Mouse (Mus musculus): ENCODE data around the gene Arrdc5. TPM values are rescaled to one million over a fixed set of nuclear protein-coding genes. Genes with fewer than 3 reads are reported as not detected.

Arrdc5 gene
- total and polyA plus RNA-seq, 3 experiments = not detected

GRCm38 (mm10) chr17:56251136-56251829, 48.8 kb downstream of the Arrdc5 start (continued):
- no peak for TF ChIP-seq POLR2AphosphoS5 (IDR thresholded peaks at IDR 0.05; ENCODE audit: borderline replicate concordance, low read depth, low read length)
- peak; percentile 52 for TF ChIP-seq SIN3A (IDR thresholded peaks at IDR 0.05; ENCODE audit: low read length)
- no peak for TF ChIP-seq ELF1 (IDR thresholded peaks at IDR 0.05; ENCODE audit: low read depth, low read length)
- no peak for TF ChIP-seq MXI1 (IDR thresholded peaks at IDR 0.05; ENCODE audit: low read depth, low read length)
- peak in 1 of 2 experiments; percentile 13; a peak in 1 of 4 replicates for TF ChIP-seq EP300 (IDR thresholded peaks at IDR 0.05; ENCODE audit: low read depth in 1 of 2, low read length in 2 of 2)
- no peak for TF ChIP-seq CHD2 (IDR thresholded peaks at IDR 0.05; ENCODE audit: low read length)
- peak; percentile 47 for TF ChIP-seq TAL1 (IDR thresholded peaks at IDR 0.05; ENCODE audit: low read length)
- no peak; the same call in none of the 2 replicates for TF ChIP-seq ZC3H11A (IDR thresholded peaks at IDR 0.05; ENCODE audit: low read depth, low read length)
- no peak for TF ChIP-seq CHD1 (IDR thresholded peaks at IDR 0.05; ENCODE audit: low read depth, low read length)
- TF ChIP-seq GABPA (IDR thresholded peaks at IDR 0.05; ENCODE audit: low read depth, low read length) = no peak
- peak; percentile 71 to 85 (median 84) for TF ChIP-seq CTCF (IDR thresholded peaks at IDR 0.05 in 2 of 3, conservative IDR thresholded peaks at IDR 0.05 in 1 of 3; ENCODE audit: control insufficient read depth in 1 of 3, insufficient read depth in 1 of 3, low read depth in 2 of 3, low read length in 3 of 3, poor library complexity in 1 of 3, severe bottlenecking in 1 of 3)
- no peak for TF ChIP-seq MAZ (IDR thresholded peaks at IDR 0.05; ENCODE audit: low read depth, low read length)
- no peak for TF ChIP-seq TCF12 (IDR thresholded peaks at IDR 0.05; ENCODE audit: low read depth, low read length)
- TF ChIP-seq UBTF (IDR thresholded peaks at IDR 0.05; ENCODE audit: borderline replicate concordance, insufficient read depth, low read depth, low read length) = no peak
- no peak for TF ChIP-seq ZKSCAN1 (IDR thresholded peaks at IDR 0.05; ENCODE audit: low read depth, low read length)
- TF ChIP-seq KAT2A (conservative IDR thresholded peaks at IDR 0.05; ENCODE audit: low read depth, low read length) = no peak
- TF ChIP-seq JUND (IDR thresholded peaks at IDR 0.05; ENCODE audit: low read depth, low read length) = no peak

GRCm38 (mm10) chr17:56245608-56246007, 54.5 kb downstream of the Arrdc5 start:
- H3K79me2 ChIP-seq (ENCODE audit: control insufficient read depth, insufficient read depth, low read length, poor library complexity) = no peaks in the 10 kb centered on the region
- no peak overlapping the region for H3K9ac ChIP-seq (ENCODE audit: control insufficient read depth, low read depth, low read length, poor library complexity, severe bottlenecking)
- H3K27ac ChIP-seq (ENCODE audit: control insufficient read depth, low read depth, low read length) = no peak overlapping the region
- no peak for TF ChIP-seq CHD2 (IDR thresholded peaks at IDR 0.05; ENCODE audit: low read length)
- no peak for TF ChIP-seq TCF12 (IDR thresholded peaks at IDR 0.05; ENCODE audit: low read depth, low read length)
- no peak for TF ChIP-seq CHD1 (IDR thresholded peaks at IDR 0.05; ENCODE audit: low read depth, low read length)
- H3K36me3 ChIP-seq (ENCODE audit: control insufficient read depth in 1 of 2, insufficient read depth in 2 of 2, low read length in 2 of 2) = no peaks in the 10 kb centered on the region
- no peak for DNase-seq (ENCODE audit: low read depth, low spot score)
- no peaks in the 10 kb centered on the region for H3K9me3 ChIP-seq (replicated peaks; ENCODE audit: insufficient read depth, low read length)
- no peaks in the 10 kb centered on the region for H3K4me1 ChIP-seq (ENCODE audit: control insufficient read depth in 1 of 2, insufficient read depth in 2 of 2, low read length in 2 of 2)
- no peak overlapping the region for H3K4me3 ChIP-seq (ENCODE audit: control insufficient read depth in 1 of 2, insufficient read depth in 1 of 2, low read depth in 2 of 2, low read length in 2 of 2)
- peaks cover 3 to 17% of the 10 kb centered on the region in 2 experiments; a peak in 3 of 4 replicates for H3K27me3 ChIP-seq (ENCODE audit: control insufficient read depth in 1 of 2, insufficient read depth in 2 of 2, low read length in 2 of 2)

Other genes with a start within 250 kb of the Arrdc5 start
- gene Ubxn6, start 225.3 kb downstream of the Arrdc5 start, total RNA-seq (2012; rRNA removed) = 24.8 and 28.2 TPM in 2 replicates
- 10 to 100 TPM in 1 of 2 experiments, not detected in 1; 42.2 TPM for gene Ubxn6, start 225.3 kb downstream of the Arrdc5 start, polyA plus RNA-seq (2012; ENCODE audit: insufficient read depth in 1 of 2, insufficient read length in 2 of 2, low read depth in 1 of 2, low replicate concordance in 2 of 2, missing spikeins in 1 of 2)
- gene Hdgfl2, start 220.7 kb downstream of the Arrdc5 start, total RNA-seq (2012; rRNA removed) = 64.2 and 71.9 TPM in 2 replicates
- gene Hdgfl2, start 220.7 kb downstream of the Arrdc5 start, polyA plus RNA-seq (2012; ENCODE audit: insufficient read depth in 1 of 2, insufficient read length in 2 of 2, low read depth in 1 of 2, low replicate concordance in 2 of 2, missing spikeins in 1 of 2) = 100 to 1,000 TPM in 1 of 2 experiments, not detected in 1; 132 TPM
- gene Plin4, start 190.5 kb downstream of the Arrdc5 start, total RNA-seq (2012; rRNA removed) = 0.08 and 0.10 TPM in 2 replicates
- under 1 TPM in 1 of 2 experiments, not detected in 1; 0.07 TPM for gene Plin4, start 190.5 kb downstream of the Arrdc5 start, polyA plus RNA-seq (2012; ENCODE audit: insufficient read depth in 1 of 2, insufficient read length in 2 of 2, low read depth in 1 of 2, low replicate concordance in 2 of 2, missing spikeins in 1 of 2)
- not detected in 2 replicates for gene Plin5, start 182.7 kb downstream of the Arrdc5 start, total RNA-seq (2012; rRNA removed)
- gene Plin5, start 182.7 kb downstream of the Arrdc5 start, polyA plus RNA-seq (2012; ENCODE audit: insufficient read depth in 1 of 2, insufficient read length in 2 of 2, low read depth in 1 of 2, low replicate concordance in 2 of 2, missing spikeins in 1 of 2) = not detected
- gene Lrg1, start 178.3 kb downstream of the Arrdc5 start, total RNA-seq (2012; rRNA removed) = not detected in 2 replicates
- gene Lrg1, start 178.3 kb downstream of the Arrdc5 start, polyA plus RNA-seq (2012; ENCODE audit: insufficient read depth in 1 of 2, insufficient read length in 2 of 2, low read depth in 1 of 2, low replicate concordance in 2 of 2, missing spikeins in 1 of 2) = not detected
- 7.0 and 7.7 TPM in 2 replicates for gene Sema6b, start 159.9 kb downstream of the Arrdc5 start, total RNA-seq (2012; rRNA removed)
- gene Sema6b, start 159.9 kb downstream of the Arrdc5 start, polyA plus RNA-seq (2012; ENCODE audit: insufficient read depth in 1 of 2, insufficient read length in 2 of 2, low read depth in 1 of 2, low replicate concordance in 2 of 2, missing spikeins in 1 of 2) = 10 to 100 TPM in 1 of 2 experiments, not detected in 1; 16.8 TPM
- 3.4 and 4.0 TPM in 2 replicates for gene Tnfaip8l1, start 137.8 kb downstream of the Arrdc5 start, total RNA-seq (2012; rRNA removed)
- gene Tnfaip8l1, start 137.8 kb downstream of the Arrdc5 start, polyA plus RNA-seq (2012; ENCODE audit: insufficient read depth in 1 of 2, insufficient read length in 2 of 2, low read depth in 1 of 2, low replicate concordance in 2 of 2, missing spikeins in 1 of 2) = 1 to 10 TPM in 1 of 2 experiments, not detected in 1; 5.5 TPM
- gene Mydgf, start 116.4 kb downstream of the Arrdc5 start, total RNA-seq (2012; rRNA removed) = 112 and 137 TPM in 2 replicates
- 100 to 1,000 TPM in 1 of 2 experiments, not detected in 1; 117 TPM for gene Mydgf, start 116.4 kb downstream of the Arrdc5 start, polyA plus RNA-seq (2012; ENCODE audit: insufficient read depth in 1 of 2, insufficient read length in 2 of 2, low read depth in 1 of 2, low replicate concordance in 2 of 2, missing spikeins in 1 of 2)
- gene Dpp9, start 81.4 kb downstream of the Arrdc5 start, total RNA-seq (2012; rRNA removed) = 34.3 and 36.3 TPM in 2 replicates
- 10 to 100 TPM in 1 of 2 experiments, not detected in 1; 67.2 TPM for gene Dpp9, start 81.4 kb downstream of the Arrdc5 start, polyA plus RNA-seq (2012; ENCODE audit: insufficient read depth in 1 of 2, insufficient read length in 2 of 2, low read depth in 1 of 2, low replicate concordance in 2 of 2, missing spikeins in 1 of 2)
- 16.2 and 21.5 TPM in 2 replicates for gene Fem1a, start 43.5 kb downstream of the Arrdc5 start, total RNA-seq (2012; rRNA removed)
- 10 to 100 TPM in 1 of 2 experiments, not detected in 1; 17.1 TPM for gene Fem1a, start 43.5 kb downstream of the Arrdc5 start, polyA plus RNA-seq (2012; ENCODE audit: insufficient read depth in 1 of 2, insufficient read length in 2 of 2, low read depth in 1 of 2, low replicate concordance in 2 of 2, missing spikeins in 1 of 2)
- gene Ticam1, start 23.5 kb downstream of the Arrdc5 start, total RNA-seq (2012; rRNA removed) = 3.5 and 4.6 TPM in 2 replicates
- 1 to 10 TPM in 1 of 2 experiments, not detected in 1; 8.7 TPM for gene Ticam1, start 23.5 kb downstream of the Arrdc5 start, polyA plus RNA-seq (2012; ENCODE audit: insufficient read depth in 1 of 2, insufficient read length in 2 of 2, low read depth in 1 of 2, low replicate concordance in 2 of 2, missing spikeins in 1 of 2)
- 6.6 and 7.6 TPM in 2 replicates for gene Plin3, start 7.4 kb downstream of the Arrdc5 start, total RNA-seq (2012; rRNA removed)
- 10 to 100 TPM in 1 of 2 experiments, not detected in 1; 13.1 TPM for gene Plin3, start 7.4 kb downstream of the Arrdc5 start, polyA plus RNA-seq (2012; ENCODE audit: insufficient read depth in 1 of 2, insufficient read length in 2 of 2, low read depth in 1 of 2, low replicate concordance in 2 of 2, missing spikeins in 1 of 2)
- 185 and 201 TPM in 2 replicates for gene Uhrf1, start 3.0 kb upstream of the Arrdc5 start, total RNA-seq (2012; rRNA removed)
- gene Uhrf1, start 3.0 kb upstream of the Arrdc5 start, polyA plus RNA-seq (2012; ENCODE audit: insufficient read depth in 1 of 2, insufficient read length in 2 of 2, low read depth in 1 of 2, low replicate concordance in 2 of 2, missing spikeins in 1 of 2) = 100 to 1,000 TPM; 115 to 133 TPM
- gene Kdm4b, start 25.8 kb upstream of the Arrdc5 start, total RNA-seq (2012; rRNA removed) = 9.1 and 12.5 TPM in 2 replicates
- gene Kdm4b, start 25.8 kb upstream of the Arrdc5 start, polyA plus RNA-seq (2012; ENCODE audit: insufficient read depth in 1 of 2, insufficient read length in 2 of 2, low read depth in 1 of 2, low replicate concordance in 2 of 2, missing spikeins in 1 of 2) = 10 to 100 TPM in 1 of 2 experiments, not detected in 1; 27.5 TPM
- 37.2 and 51.6 TPM in 2 replicates for gene Ptprs, start 176.2 kb upstream of the Arrdc5 start, total RNA-seq (2012; rRNA removed)
- 100 to 1,000 TPM in 1 of 2 experiments, 10 to 100 TPM in 1; 80.9 to 324 TPM for gene Ptprs, start 176.2 kb upstream of the Arrdc5 start, polyA plus RNA-seq (2012; ENCODE audit: insufficient read depth in 1 of 2, insufficient read length in 2 of 2, low read depth in 1 of 2, low replicate concordance in 2 of 2, missing spikeins in 1 of 2)
- not detected in 2 replicates for gene Znrf4, start 212.1 kb upstream of the Arrdc5 start, total RNA-seq (2012; rRNA removed)
- not detected for gene Znrf4, start 212.1 kb upstream of the Arrdc5 start, polyA plus RNA-seq (2012; ENCODE audit: insufficient read depth in 1 of 2, insufficient read length in 2 of 2, low read depth in 1 of 2, low replicate concordance in 2 of 2, missing spikeins in 1 of 2)

Measured in MEL (cell line).